Mouse (Mus musculus): ENCODE results near the gene H2al1a.
"Not testable (repeated sequence)": the region's sequence is repeated elsewhere in the genome, so short reads cannot be mapped to it uniquely, and the experiment has no call there.

GRCm38 (mm10) chrX:11311634-11312033 is 12.6 kb downstream of the H2al1a start, which contains the start of gene H2al1e:
- not testable (repeated sequence) for TF ChIP-seq CTCF (IDR thresholded peaks at IDR 0.05; ENCODE audit: low read depth); EP300 (optimal IDR thresholded peaks at IDR 0.05)
